Mouse (Mus musculus) liver, embryonic 16.5 days (tissue): ENCODE measurements around the gene Dhx58. TPM values are rescaled to one million over a fixed set of nuclear protein-coding genes. Genes with fewer than 3 reads are reported as not detected.
"Not testable (repeated sequence)": the region's sequence is repeated elsewhere in the genome, so short reads cannot be mapped to it uniquely, and the experiment has no call there.

Source experiments
- ATAC-seq: fragments of 200-750 bp; cut with Nextera tagmentation; 2 replicates; pipeline ENCODE4 v1.8.0; 2017; ENCODE audit warnings: low read depth, mild to moderate bottlenecking, moderate number of reproducible peaks, moderate library complexity
- H3K27ac ChIP-seq: fragments of 300-500 bp; sonication (generic); 2 replicates; pipeline ENCODE4 v1.5.1; 2014; ENCODE audit warnings: mild to moderate bottlenecking, low read length
- H3K27me3 ChIP-seq: fragments of 300-500 bp; sonication (generic); 2 replicates; pipeline ENCODE4 v1.6.1; 2014; ENCODE audit warnings: low read depth, low read length, mixed read lengths; ENCODE audit not compliant: control insufficient read depth, insufficient read depth
- H3K36me3 ChIP-seq: fragments of 300-500 bp; sonication (generic); 2 replicates; pipeline ENCODE4 v1.6.1; 2014; ENCODE audit warnings: mild to moderate bottlenecking; ENCODE audit not compliant: control insufficient read depth, insufficient read depth
- H3K4me1 ChIP-seq: fragments of 300-500 bp; sonication (generic); 2 replicates; pipeline ENCODE4 v1.6.1; 2014; ENCODE audit warnings: low read depth, low read length, mixed read lengths; ENCODE audit not compliant: control insufficient read depth
- H3K4me2 ChIP-seq: fragments of 300-500 bp; sonication (generic); 2 replicates; pipeline ENCODE4 v1.6.1; 2014; ENCODE audit warnings: low read depth, low read length, mixed read lengths
- H3K4me3 ChIP-seq: fragments of 300-500 bp; sonication (generic); 2 replicates; pipeline ENCODE4 v1.5.1; 2014; ENCODE audit warnings: low read depth, mild to moderate bottlenecking, low read length
- H3K9ac ChIP-seq: fragments of 300-500 bp; sonication (generic); 2 replicates; pipeline ENCODE4 v1.6.1; 2014; ENCODE audit warnings: low read depth, low read length
- H3K9me3 ChIP-seq: fragments of 300-500 bp; sonication (generic); replicated peaks from 2 replicates; pipeline ENCODE4 v1.6.1; 2016; ENCODE audit warnings: low read length; ENCODE audit not compliant: control insufficient read depth
- WGBS: fragments of 180-500 bp; shearing (Covaris S2); extraction: QIAGEN DNeasy Blood & Tissue Kit; methylation state at CpG from one replicate; pipeline ENCODE4 v1.1.7; 2014; ENCODE audit not compliant: insufficient replicate concordance; 5-methylcytosine and 5-hydroxymethylcytosine counted together
- polyA plus RNA-seq: library from polyadenylated mRNA; unstranded; fragments of >200 nt; fragmentation: Nextera tagmentation; extraction: Ambion mirVana; gene quantifications from 2 replicates; pipeline ENCODE4 v1.2.1, GENCODE M21; 2015

Dhx58 gene
- polyA plus RNA-seq, 1 experiment from 2014 or later = 2.2 TPM

- peaks cover 13% of the 10 kb centered on the region for H3K27me3 ChIP-seq
- not testable (repeated sequence) for H3K9ac ChIP-seq, H3K4me1 ChIP-seq, H3K9me3 ChIP-seq, H3K27ac ChIP-seq, H3K4me3 ChIP-seq, ATAC-seq, H3K4me2 ChIP-seq, H3K36me3 ChIP-seq
- whole genome bisulfite sequencing = 25% methylated on average over 2 of the region's 3 CpGs
These were observed 48.5 kb downstream of the Dhx58 start for GRCm38 (mm10) chr11:100655589-100655988.

GRCm38 (mm10) chr11:100651748-100652147 lies 52.3 kb downstream of the Dhx58 start:
- Histone ChIP-seq H3K9ac (no peak overlapping the region), H3K36me3 (no peaks in the 10 kb centered on the region), H3K4me3 (no peak overlapping the region), H3K4me2 (no peak overlapping the region), H3K4me1 (no peaks in the 10 kb centered on the region), H3K9me3 (no peaks in the 10 kb centered on the region), H3K27ac (no peak overlapping the region), H3K27me3 (peaks cover 21% of the 10 kb centered on the region)
- no peak for ATAC-seq
- WGBS = 16% methylated on average over 3 of the region's 3 CpGs

GRCm38 (mm10) chr11:100651205-100651604 lies 52.9 kb downstream of the Dhx58 start:
- Histone ChIP-seq H3K27me3 (peaks cover 21% of the 10 kb centered on the region), H3K9me3 (no peaks in the 10 kb centered on the region), H3K4me1 (no peaks in the 10 kb centered on the region), H3K4me3 (no peak overlapping the region), H3K9ac (no peak overlapping the region), H3K36me3 (no peaks in the 10 kb centered on the region), H3K27ac (no peak overlapping the region), H3K4me2 (no peak overlapping the region)
- ATAC-seq = no peak
- 15% methylated on average over 8 of the region's 8 CpGs for WGBS

- Histone ChIP-seq H3K4me3 (no peak overlapping the region), H3K9ac (no peak overlapping the region), H3K27ac (no peak overlapping the region), H3K36me3 (no peaks in the 10 kb centered on the region), H3K9me3 (no peaks in the 10 kb centered on the region), H3K27me3 (peaks cover 21% of the 10 kb centered on the region), H3K4me2 (no peak overlapping the region), H3K4me1 (no peaks in the 10 kb centered on the region)
- ATAC-seq = no peak
- WGBS = 77% methylated on average over 8 of the region's 8 CpGs
These were observed 55.7 kb downstream of the Dhx58 start for GRCm38 (mm10) chr11:100648405-100648804.

- no peaks in the 10 kb centered on the region for H3K9me3 ChIP-seq
- H3K27me3 ChIP-seq = peaks cover 15% of the 10 kb centered on the region
- no peaks in the 10 kb centered on the region for H3K36me3 ChIP-seq
- H3K27ac ChIP-seq = no peak overlapping the region
- no peaks in the 10 kb centered on the region for H3K4me1 ChIP-seq
- H3K4me3 ChIP-seq = no peak overlapping the region
- no peak overlapping the region for H3K9ac ChIP-seq
- 5% methylated on average over 1 of the region's 1 CpGs for WGBS
- no peak overlapping the region for H3K4me2 ChIP-seq
- ATAC-seq = no peak
These were observed 57.8 kb downstream of the Dhx58 start for GRCm38 (mm10) chr11:100646265-100646664.

Other genes with a start within 250 kb of the Dhx58 start
- gene Klhl11, start 231.5 kb downstream of the Dhx58 start, polyA plus RNA-seq = 1.7 and 1.9 TPM in 2 replicates
- 114 and 120 TPM in 2 replicates for gene Acly, start 176.3 kb downstream of the Dhx58 start, polyA plus RNA-seq
- 0.06 and 0.11 TPM in 2 replicates for gene Ttc25, start 158.7 kb downstream of the Dhx58 start, polyA plus RNA-seq
- 13.8 TPM in 2 replicates for gene Cnp, start 129.4 kb downstream of the Dhx58 start, polyA plus RNA-seq
- gene Nkiras2, start 85.0 kb downstream of the Dhx58 start, polyA plus RNA-seq = 18.1 and 19.7 TPM in 2 replicates
- 56.8 and 60.9 TPM in 2 replicates for gene Dnajc7, start 84.1 kb downstream of the Dhx58 start, polyA plus RNA-seq
- 0.05 TPM in 1 of 2 replicates, not detected in the other for gene Zfp385c, start 11.8 kb downstream of the Dhx58 start, polyA plus RNA-seq
- 9.9 and 12.0 TPM in 2 replicates for gene Kat2a, start 8.2 kb upstream of the Dhx58 start, polyA plus RNA-seq
- gene Hspb9, start 9.6 kb upstream of the Dhx58 start, polyA plus RNA-seq = 0.24 TPM in 1 of 2 replicates, not detected in the other
- gene Rab5c, start 33.9 kb upstream of the Dhx58 start, polyA plus RNA-seq = 21.9 and 22.6 TPM in 2 replicates
- gene Kcnh4, start 55.7 kb upstream of the Dhx58 start, polyA plus RNA-seq = not detected in 2 replicates
- not detected in 2 replicates for gene Hcrt, start 58.7 kb upstream of the Dhx58 start, polyA plus RNA-seq
- gene Ghdc, start 66.7 kb upstream of the Dhx58 start, polyA plus RNA-seq = 1.6 and 2.1 TPM in 2 replicates
- gene Stat5b, start 146.5 kb upstream of the Dhx58 start, polyA plus RNA-seq = 21.8 and 22.6 TPM in 2 replicates
- gene Stat5a, start 155.1 kb upstream of the Dhx58 start, polyA plus RNA-seq = 8.1 and 8.3 TPM in 2 replicates
- 32.8 and 39.2 TPM in 2 replicates for gene Stat3, start 235.3 kb upstream of the Dhx58 start, polyA plus RNA-seq